Mouse (Mus musculus): ENCODE results near the gene Gdpd5. TPM values are rescaled to one million over a fixed set of nuclear protein-coding genes. Genes with fewer than 3 reads are reported as not detected.

The Gdpd5 gene
- 0.31 TPM for polyA plus RNA-seq (2014; fragmentation: Illumina TruSeq; extraction: RNeasy Lipid Tissue Mini Kit (QIAGEN cat#74804))

GRCm38 (mm10) chr7:99381214-99382087 is at the start of gene Gdpd5:
Gdpd5 (plus strand) TSS chr7:99381414.

DNA sequence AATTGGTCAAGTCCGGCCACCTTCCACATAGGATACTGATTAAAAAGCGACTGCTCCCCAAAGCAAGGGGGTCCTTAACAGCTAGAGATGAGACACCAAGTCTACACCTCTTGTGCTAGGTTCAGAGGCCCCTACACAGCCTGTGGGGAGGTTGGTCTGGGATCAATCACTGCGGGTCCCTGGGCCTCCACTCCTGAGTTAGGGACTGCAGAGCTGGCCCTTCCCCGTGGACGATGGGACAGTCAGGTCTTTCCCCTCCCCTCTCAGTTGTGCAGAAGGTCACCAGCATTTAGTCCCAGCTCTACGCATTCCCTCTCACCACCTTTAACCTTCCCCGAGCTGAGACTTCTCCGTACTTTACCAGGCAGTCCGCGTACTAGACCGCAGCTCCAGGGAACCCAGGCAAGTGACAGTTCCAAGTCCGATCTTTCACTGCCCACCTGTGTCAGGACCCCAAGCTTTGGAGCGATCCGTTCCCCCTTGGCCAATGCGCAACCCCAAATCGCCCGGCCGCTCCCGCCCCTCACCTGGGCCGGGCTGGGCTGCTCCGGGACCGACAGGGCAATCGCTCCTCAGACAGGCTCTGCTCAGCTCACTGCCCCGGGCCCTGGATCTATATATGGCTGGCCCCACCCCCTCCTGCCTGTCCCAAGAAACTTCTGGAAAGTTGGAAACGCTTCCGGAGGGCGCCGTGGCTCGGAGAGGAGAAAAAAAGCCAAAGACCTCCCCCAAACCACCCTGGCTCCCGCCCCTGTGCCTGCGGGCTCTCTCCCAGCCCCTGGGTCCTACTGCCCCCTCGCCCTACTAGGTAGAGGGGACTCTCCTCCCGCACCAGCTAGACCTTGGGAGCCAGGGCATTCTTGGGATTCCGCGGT is 28.5 kb upstream of the Gdpd5 start, which contains the start of gene Serpinh1:
Serpinh1 (minus strand) TSS at position 714 of the 875 bp plus-strand sequence.

DNA sequence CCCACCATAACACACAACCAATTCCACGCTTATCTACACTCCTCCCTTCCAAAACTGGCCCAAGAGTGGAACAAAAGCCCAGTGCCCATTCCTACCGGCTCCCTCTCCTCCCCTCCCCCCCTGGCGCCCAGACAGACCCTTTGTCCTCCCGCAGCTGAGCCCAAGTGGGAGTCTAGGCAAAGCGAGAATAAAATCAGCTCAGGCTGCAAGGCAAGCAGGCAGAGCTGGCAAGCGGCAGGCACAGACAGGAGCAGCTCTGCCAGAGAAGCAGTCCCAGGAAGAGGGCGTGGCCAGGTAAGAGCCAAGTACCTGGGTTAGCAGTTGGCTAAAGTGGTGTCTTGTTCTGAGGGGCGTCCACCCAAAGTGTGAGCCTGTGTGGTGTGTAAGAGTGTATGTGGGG is 84.6 kb downstream of the Gdpd5 start, which contains the start of gene Klhl35:
Klhl35 (plus strand) TSS at position 194 of the 400 bp plus-strand sequence.

GRCm38 (mm10) chr7:99483271-99483923 is 102.2 kb downstream of the Gdpd5 start, which contains the start of gene Rps3:
Rps3 (minus strand) TSS chr7:99483738.

Other genes with a start within 250 kb of the Gdpd5 start
- gene Uvrag, start 240.3 kb upstream of the Gdpd5 start, polyA plus RNA-seq (2014; fragmentation: Illumina TruSeq; extraction: RNeasy Lipid Tissue Mini Kit (QIAGEN cat#74804)): 19.9 TPM
- gene Dgat2, start 198.7 kb upstream of the Gdpd5 start, polyA plus RNA-seq (2014; fragmentation: Illumina TruSeq; extraction: RNeasy Lipid Tissue Mini Kit (QIAGEN cat#74804)): 2.9 TPM
- not detected for gene Mogat2, start 142.8 kb upstream of the Gdpd5 start, polyA plus RNA-seq (2014; fragmentation: Illumina TruSeq; extraction: RNeasy Lipid Tissue Mini Kit (QIAGEN cat#74804))
- 0.40 TPM for gene Map6, start 114.0 kb upstream of the Gdpd5 start, polyA plus RNA-seq (2014; fragmentation: Illumina TruSeq; extraction: RNeasy Lipid Tissue Mini Kit (QIAGEN cat#74804))
- 215 TPM for gene Serpinh1, start 28.2 kb upstream of the Gdpd5 start, polyA plus RNA-seq (2014; fragmentation: Illumina TruSeq; extraction: RNeasy Lipid Tissue Mini Kit (QIAGEN cat#74804))
- gene Klhl35, start 84.6 kb downstream of the Gdpd5 start, polyA plus RNA-seq (2014; fragmentation: Illumina TruSeq; extraction: RNeasy Lipid Tissue Mini Kit (QIAGEN cat#74804)): not detected
- 1,328 TPM for gene Rps3, start 102.3 kb downstream of the Gdpd5 start, polyA plus RNA-seq (2014; fragmentation: Illumina TruSeq; extraction: RNeasy Lipid Tissue Mini Kit (QIAGEN cat#74804))
- gene Arrb1, start 154.1 kb downstream of the Gdpd5 start, polyA plus RNA-seq (2014; fragmentation: Illumina TruSeq; extraction: RNeasy Lipid Tissue Mini Kit (QIAGEN cat#74804)): 11.7 TPM
- 1.4 TPM for gene Tpbgl, start 245.7 kb downstream of the Gdpd5 start, polyA plus RNA-seq (2014; fragmentation: Illumina TruSeq; extraction: RNeasy Lipid Tissue Mini Kit (QIAGEN cat#74804))

Data from ovary, adult 10 weeks (tissue).